Mouse (Mus musculus): ENCODE results near the gene Cdc42ep5. TPM values are rescaled to one million over a fixed set of nuclear protein-coding genes. Genes with fewer than 3 reads are reported as not detected.
"Not testable (repeated sequence)": the region's sequence is repeated elsewhere in the genome, so short reads cannot be mapped to it uniquely, and the experiment has no call there.

Cdc42ep5 gene
- polyA plus RNA-seq, 1 experiment from 2014 or later, result 3.0 TPM

GRCm38 (mm10) chr7:4161596-4161995 lies 3.1 kb downstream of the Cdc42ep5 start:
- not testable (repeated sequence) for H3K9ac ChIP-seq (replicated peaks; ENCODE audit: low read depth, low read length); H3K4me3 ChIP-seq (ENCODE audit: low read depth, low read length); H3K9me3 ChIP-seq (ENCODE audit: control insufficient read depth, low read length); ATAC-seq (ENCODE audit: low read depth); H3K4me2 ChIP-seq (ENCODE audit: low read depth, low read length); H3K27ac ChIP-seq (ENCODE audit: low read depth, low read length); H3K27me3 ChIP-seq (ENCODE audit: control insufficient read depth, insufficient read depth, low read length); H3K36me3 ChIP-seq (ENCODE audit: control insufficient read depth, insufficient read depth, low read length); H3K4me1 ChIP-seq (ENCODE audit: control insufficient read depth, insufficient read depth, low read length)
- 95% methylated on average over 4 of the region's 4 CpGs for WGBS

- Histone ChIP-seq H3K9ac (replicated peaks; ENCODE audit: low read depth, low read length) (no peak overlapping the region), H3K4me2 (ENCODE audit: low read depth, low read length) (no peak overlapping the region), H3K36me3 (ENCODE audit: control insufficient read depth, insufficient read depth, low read length) (no peaks in the 10 kb centered on the region), H3K27me3 (ENCODE audit: control insufficient read depth, insufficient read depth, low read length) (no peaks in the 10 kb centered on the region), H3K9me3 (ENCODE audit: control insufficient read depth, low read length) (no peaks in the 10 kb centered on the region), H3K4me1 (ENCODE audit: control insufficient read depth, insufficient read depth, low read length) (peaks cover 7% of the 10 kb centered on the region; the same call in 1 of the 2 replicates), H3K27ac (ENCODE audit: low read depth, low read length) (no peak overlapping the region), H3K4me3 (ENCODE audit: low read depth, low read length) (no peak overlapping the region)
- no peak for ATAC-seq (ENCODE audit: low read depth)
- 42% methylated on average over 4 of the region's 4 CpGs for WGBS
Measured at GRCm38 (mm10) chr7:4154976-4155375, 9.7 kb downstream of the Cdc42ep5 start.

DNA sequence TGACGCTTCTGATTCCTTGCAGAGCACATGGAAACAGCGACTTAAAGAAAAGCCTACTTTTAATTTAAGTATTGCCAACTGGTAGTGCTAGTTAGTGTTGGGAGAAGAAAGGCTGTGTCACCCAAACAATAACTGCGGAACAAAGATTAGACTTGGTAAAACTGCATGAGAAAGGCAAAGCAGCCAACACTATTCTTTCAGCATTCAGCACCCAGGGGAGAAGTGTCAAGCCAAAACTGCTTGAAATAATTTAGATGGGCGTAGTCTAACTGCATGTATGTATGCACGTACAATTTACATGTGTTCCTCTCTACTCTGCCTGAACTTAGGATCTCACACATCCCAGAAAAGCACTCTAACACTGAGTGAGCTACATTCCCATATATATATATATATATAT lies 10.3 kb downstream of the Cdc42ep5 start:
- Histone ChIP-seq H3K27ac (ENCODE audit: low read depth, low read length) (no peak overlapping the region), H3K9ac (replicated peaks; ENCODE audit: low read depth, low read length) (no peak overlapping the region), H3K9me3 (ENCODE audit: control insufficient read depth, low read length) (no peaks in the 10 kb centered on the region), H3K4me1 (ENCODE audit: control insufficient read depth, insufficient read depth, low read length) (peaks cover 10% of the 10 kb centered on the region; the same call in 1 of the 2 replicates), H3K27me3 (ENCODE audit: control insufficient read depth, insufficient read depth, low read length) (no peaks in the 10 kb centered on the region), H3K36me3 (ENCODE audit: control insufficient read depth, insufficient read depth, low read length) (no peaks in the 10 kb centered on the region), H3K4me3 (ENCODE audit: low read depth, low read length) (no peak overlapping the region), H3K4me2 (ENCODE audit: low read depth, low read length) (no peak overlapping the region)
- ATAC-seq (ENCODE audit: low read depth), result no peak
- WGBS, result 69% methylated on average over 5 of the region's 5 CpGs

DNA sequence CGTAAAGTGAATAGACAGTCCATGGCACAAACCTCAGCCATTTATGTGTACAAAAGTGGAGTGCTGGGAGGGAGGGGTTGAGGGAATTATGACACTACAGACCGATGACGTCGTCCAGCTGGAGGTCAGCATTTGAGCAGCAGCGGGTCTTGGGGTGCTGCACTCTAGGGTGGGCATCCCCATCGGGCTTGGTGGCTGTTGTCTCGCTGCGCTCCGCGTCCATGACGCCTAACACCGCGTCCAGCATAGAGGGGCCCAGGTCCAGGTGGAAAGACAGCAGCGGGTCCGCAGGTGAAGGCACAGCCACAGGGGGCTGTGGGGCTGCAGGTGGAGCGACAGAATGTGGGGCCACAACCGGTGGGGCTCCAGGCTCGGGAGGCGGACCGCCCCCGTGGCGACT lies 13.4 kb downstream of the Cdc42ep5 start:
- no peaks in the 10 kb centered on the region for H3K9me3 ChIP-seq (ENCODE audit: control insufficient read depth, low read length)
- peak overlapping the region; percentile 64 for H3K4me2 ChIP-seq (ENCODE audit: low read depth, low read length)
- H3K9ac ChIP-seq (replicated peaks; ENCODE audit: low read depth, low read length), result no peak overlapping the region
- H3K27me3 ChIP-seq (ENCODE audit: control insufficient read depth, insufficient read depth, low read length), result no peaks in the 10 kb centered on the region
- H3K4me1 ChIP-seq (ENCODE audit: control insufficient read depth, insufficient read depth, low read length), result peaks cover 17% of the 10 kb centered on the region
- WGBS, result 12% methylated on average over 22 of the region's 22 CpGs
- H3K27ac ChIP-seq (ENCODE audit: low read depth, low read length), result no peak overlapping the region
- peak; percentile 9; the same call in 1 of the 2 replicates for ATAC-seq (ENCODE audit: low read depth)
- H3K36me3 ChIP-seq (ENCODE audit: control insufficient read depth, insufficient read depth, low read length), result peaks cover 8% of the 10 kb centered on the region; the same call in 1 of the 2 replicates
- H3K4me3 ChIP-seq (ENCODE audit: low read depth, low read length), result peak overlapping the region; percentile 58

- peak overlapping the region; percentile 58 for H3K4me3 ChIP-seq (ENCODE audit: low read depth, low read length)
- WGBS, result 4% methylated on average over 14 of the region's 14 CpGs
- peak overlapping the region; percentile 64 for H3K4me2 ChIP-seq (ENCODE audit: low read depth, low read length)
- H3K36me3 ChIP-seq (ENCODE audit: control insufficient read depth, insufficient read depth, low read length), result peaks cover 12% of the 10 kb centered on the region; the same call in 1 of the 2 replicates
- H3K4me1 ChIP-seq (ENCODE audit: control insufficient read depth, insufficient read depth, low read length), result peaks cover 17% of the 10 kb centered on the region
- peak; percentile 3; the same call in 1 of the 2 replicates for ATAC-seq (ENCODE audit: low read depth)
- no peak overlapping the region for H3K9ac ChIP-seq (replicated peaks; ENCODE audit: low read depth, low read length)
- H3K9me3 ChIP-seq (ENCODE audit: control insufficient read depth, low read length), result no peaks in the 10 kb centered on the region
- no peaks in the 10 kb centered on the region for H3K27me3 ChIP-seq (ENCODE audit: control insufficient read depth, insufficient read depth, low read length)
- H3K27ac ChIP-seq (ENCODE audit: low read depth, low read length), result no peak overlapping the region
Measured at GRCm38 (mm10) chr7:4150811-4151221, 13.8 kb downstream of the Cdc42ep5 start.

- H3K4me1 ChIP-seq (ENCODE audit: control insufficient read depth, insufficient read depth, low read length), result peaks cover 17% of the 10 kb centered on the region
- WGBS, result under 1% methylated on average over 14 of the region's 14 CpGs
- H3K4me2 ChIP-seq (ENCODE audit: low read depth, low read length), result peak within 1 kb of the TSS; percentile 64
- H3K27me3 ChIP-seq (ENCODE audit: control insufficient read depth, insufficient read depth, low read length), result no peaks in the 10 kb centered on the region
- peak within 1 kb of the TSS; percentile 58 for H3K4me3 ChIP-seq (ENCODE audit: low read depth, low read length)
- peak; percentile 20 for ATAC-seq (ENCODE audit: low read depth)
- H3K9ac ChIP-seq (replicated peaks; ENCODE audit: low read depth, low read length), result peak within 1 kb of the TSS; percentile 79
- H3K36me3 ChIP-seq (ENCODE audit: control insufficient read depth, insufficient read depth, low read length), result peaks cover 20% of the 10 kb centered on the region
- H3K9me3 ChIP-seq (ENCODE audit: control insufficient read depth, low read length), result no peaks in the 10 kb centered on the region
- peak within 1 kb of the TSS; percentile 90 for H3K27ac ChIP-seq (ENCODE audit: low read depth, low read length)
Measured at GRCm38 (mm10) chr7:4150059-4150541, 14.6 kb downstream of the Cdc42ep5 start, which contains the start of gene Leng9. Leng9 (minus strand) TSS chr7:4150374.

DNA sequence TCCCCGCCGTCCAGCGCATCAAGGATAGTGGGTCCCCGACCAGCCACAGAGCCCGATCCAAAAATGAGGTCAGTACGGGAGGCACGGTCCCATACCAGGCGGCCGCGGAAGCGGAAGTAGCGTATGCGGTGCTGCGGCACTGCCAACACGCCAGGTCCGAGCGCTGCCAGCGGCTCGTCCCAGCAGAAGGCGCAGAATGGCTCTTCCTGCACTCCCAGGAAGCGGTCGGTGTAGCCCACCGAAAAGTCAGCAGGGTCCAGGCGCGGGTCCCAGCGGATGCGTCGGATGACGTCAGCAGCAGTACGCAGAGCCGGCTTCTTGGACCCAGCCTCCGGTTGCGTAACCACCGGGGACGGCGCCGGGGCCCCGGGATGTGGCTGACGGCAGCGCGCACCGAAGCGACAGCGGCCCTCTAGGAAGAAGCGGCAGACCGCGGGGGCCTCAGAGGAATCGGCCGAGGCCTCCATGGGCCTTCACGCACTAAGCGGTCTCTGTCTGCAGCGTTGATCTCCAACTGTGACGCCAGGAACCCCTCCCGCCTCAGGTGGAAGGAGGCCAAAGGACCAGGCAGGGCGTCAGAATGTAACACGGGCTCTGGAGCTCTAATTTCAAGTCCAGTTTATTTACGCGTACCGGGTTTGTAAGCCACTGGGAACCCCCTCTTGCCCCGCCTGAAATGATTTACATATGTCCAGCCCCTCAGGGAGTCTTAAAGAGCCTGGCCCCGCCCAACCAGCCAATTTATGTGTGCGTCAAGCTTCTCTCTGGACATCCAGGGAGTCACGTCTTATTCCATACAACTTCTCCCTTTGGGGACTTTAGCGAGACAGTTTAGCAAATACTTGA lies 15.2 kb downstream of the Cdc42ep5 start:
- under 1% methylated on average over 64 of the region's 64 CpGs for WGBS
- peak overlapping the region; percentile 64 for H3K4me2 ChIP-seq (ENCODE audit: low read depth, low read length)
- no peaks in the 10 kb centered on the region for H3K27me3 ChIP-seq (ENCODE audit: control insufficient read depth, insufficient read depth, low read length)
- ATAC-seq (ENCODE audit: low read depth), result peak; percentile 76
- no peaks in the 10 kb centered on the region for H3K9me3 ChIP-seq (ENCODE audit: control insufficient read depth, low read length)
- peak overlapping the region; percentile 79 for H3K9ac ChIP-seq (replicated peaks; ENCODE audit: low read depth, low read length)
- peaks cover 26% of the 10 kb centered on the region for H3K36me3 ChIP-seq (ENCODE audit: control insufficient read depth, insufficient read depth, low read length)
- H3K4me1 ChIP-seq (ENCODE audit: control insufficient read depth, insufficient read depth, low read length), result peaks cover 17% of the 10 kb centered on the region
- H3K4me3 ChIP-seq (ENCODE audit: low read depth, low read length), result peak overlapping the region; percentile 58
- peak overlapping the region; percentile 90 for H3K27ac ChIP-seq (ENCODE audit: low read depth, low read length)

DNA sequence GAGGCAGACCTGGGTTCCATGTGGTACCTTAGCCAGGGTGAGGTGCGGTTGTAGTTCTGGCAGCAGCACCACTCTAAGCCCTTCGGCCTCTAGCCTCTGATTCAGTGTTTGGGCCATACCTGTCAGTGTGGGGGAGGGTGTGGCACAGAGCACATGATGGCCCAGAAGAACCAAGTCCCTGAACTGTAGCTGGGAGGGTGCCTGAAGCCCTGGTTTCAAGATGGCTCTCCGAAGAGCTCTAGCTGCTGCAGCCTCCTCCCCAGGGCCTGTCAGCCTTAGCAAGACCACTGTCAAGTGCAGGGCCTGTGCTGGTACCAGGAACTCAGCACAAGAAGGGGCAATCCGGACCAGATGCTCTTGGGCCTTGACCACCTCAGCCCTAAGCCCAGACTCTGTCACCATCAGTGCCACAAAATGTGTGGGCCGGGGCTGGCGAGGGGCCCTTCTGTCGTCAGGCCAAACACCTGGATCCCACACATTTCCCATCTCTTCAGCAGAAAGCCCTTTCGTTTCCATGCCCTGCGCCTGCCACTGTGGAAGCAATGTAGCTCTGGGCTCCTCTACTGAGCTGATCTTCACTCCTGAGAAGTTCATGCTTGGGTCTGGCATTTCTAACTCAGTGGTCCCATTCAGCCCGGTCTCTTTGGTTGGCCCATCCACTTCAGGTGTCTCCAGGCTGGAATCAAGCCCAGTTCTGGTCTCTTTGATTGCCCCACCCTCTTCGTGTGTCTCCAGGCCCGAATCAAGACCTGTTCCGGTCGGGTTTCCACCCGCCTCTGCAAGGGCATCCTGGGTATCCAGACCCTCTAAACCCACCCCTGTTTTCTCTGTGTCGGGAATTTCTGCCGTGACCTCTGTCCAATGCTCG lies 16.1 kb downstream of the Cdc42ep5 start:
- Histone ChIP-seq H3K4me2 (ENCODE audit: low read depth, low read length) (peak overlapping the region; percentile 64), H3K4me1 (ENCODE audit: control insufficient read depth, insufficient read depth, low read length) (peaks cover 17% of the 10 kb centered on the region), H3K9me3 (ENCODE audit: control insufficient read depth, low read length) (no peaks in the 10 kb centered on the region), H3K4me3 (ENCODE audit: low read depth, low read length) (peak overlapping the region; percentile 58), H3K36me3 (ENCODE audit: control insufficient read depth, insufficient read depth, low read length) (peaks cover 34% of the 10 kb centered on the region), H3K27me3 (ENCODE audit: control insufficient read depth, insufficient read depth, low read length) (no peaks in the 10 kb centered on the region), H3K9ac (replicated peaks; ENCODE audit: low read depth, low read length) (peak overlapping the region; percentile 79), H3K27ac (ENCODE audit: low read depth, low read length) (peak overlapping the region; percentile 90)
- 25% methylated on average over 18 of the region's 18 CpGs for WGBS
- peak; percentile 36 for ATAC-seq (ENCODE audit: low read depth)

Measured in neural tube, embryonic 14.5 days (tissue).